Mouse (Mus musculus): ENCODE measurements around the gene Gm960. TPM values are rescaled to one million over a fixed set of nuclear protein-coding genes. Genes with fewer than 3 reads are reported as not detected.

Gm960 gene
- polyA plus RNA-seq (2015; fragmentation: Nextera tagmentation; extraction: Ambion mirVana): 2.0 and 3.4 TPM in 2 replicates

DNA sequence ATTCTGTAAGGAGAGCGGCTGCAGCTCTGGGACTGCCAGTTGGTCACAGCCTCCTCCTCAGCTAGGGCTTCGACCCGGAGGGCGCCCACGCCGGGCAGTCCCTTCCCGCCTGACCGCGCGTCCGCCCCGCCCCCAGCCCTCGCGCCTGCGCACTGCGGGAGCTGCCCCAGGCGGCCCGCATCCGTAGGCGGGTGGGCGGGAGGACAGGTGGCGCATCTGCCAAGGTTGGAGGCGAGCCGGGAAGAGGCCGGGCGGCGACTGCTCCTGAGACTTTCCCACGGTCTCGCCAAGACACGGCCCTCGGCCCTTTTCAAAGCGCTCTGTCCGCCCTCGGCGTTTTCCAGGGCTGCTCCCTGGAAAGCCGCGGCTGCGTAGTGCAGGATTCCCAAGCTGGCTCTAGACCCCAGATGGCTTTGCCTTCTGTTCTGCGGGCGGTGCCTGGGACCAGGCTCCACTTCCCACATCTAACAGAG is at the start of gene Gm960:
Gene Gm960, minus strand, starts transcription at position 464 of the 473 bp plus-strand sequence.
- H3K27ac ChIP-seq: no peak within 1 kb of the TSS
- H3K4me1 ChIP-seq: peaks cover 13% of the 10 kb centered on the region
- H3K4me3 ChIP-seq (replicated peaks): peak within 1 kb of the TSS; percentile 56
- peak within 1 kb of the TSS; percentile 49 for H3K9ac ChIP-seq
- H3K4me2 ChIP-seq: peak within 1 kb of the TSS; percentile 89
- H3K36me3 ChIP-seq: no peaks in the 10 kb centered on the region
- peak; percentile 90 for ATAC-seq (replicated peaks; ENCODE audit: low FRiP score)
- WGBS: under 1% methylated on average over 40 of the region's 40 CpGs
- H3K27me3 ChIP-seq: peaks cover 64% of the 10 kb centered on the region
- no peaks in the 10 kb centered on the region for H3K9me3 ChIP-seq (replicated peaks)

GRCm38 (mm10) chr19:4747631-4748312 is 49.3 kb upstream of the Gm960 start:
- Histone ChIP-seq H3K4me2 (no peak overlapping the region), H3K9ac (no peak overlapping the region), H3K27ac (no peak overlapping the region), H3K36me3 (peaks cover 11% of the 10 kb centered on the region), H3K4me1 (peaks cover 3% of the 10 kb centered on the region; the same call in 1 of the 2 replicates), H3K4me3 (replicated peaks) (no peak overlapping the region), H3K9me3 (replicated peaks) (no peaks in the 10 kb centered on the region), H3K27me3 (no peaks in the 10 kb centered on the region)
- 91% methylated on average over 9 of the region's 9 CpGs for whole genome bisulfite sequencing
- ATAC-seq (replicated peaks; ENCODE audit: low FRiP score): no peak

- WGBS: 75% methylated on average over 14 of the region's 14 CpGs
- H3K4me3 ChIP-seq (replicated peaks): no peak overlapping the region
- no peak overlapping the region for H3K4me2 ChIP-seq
- ATAC-seq (replicated peaks; ENCODE audit: low FRiP score): no peak
- no peaks in the 10 kb centered on the region for H3K9me3 ChIP-seq (replicated peaks)
- H3K36me3 ChIP-seq: peaks cover 11% of the 10 kb centered on the region
- peaks cover 3% of the 10 kb centered on the region; the same call in 1 of the 2 replicates for H3K4me1 ChIP-seq
- no peaks in the 10 kb centered on the region for H3K27me3 ChIP-seq
- no peak overlapping the region for H3K27ac ChIP-seq
- H3K9ac ChIP-seq: no peak overlapping the region
These were observed 48.1 kb upstream of the Gm960 start for GRCm38 (mm10) chr19:4746611-4747010.

- H3K4me2 ChIP-seq: no peak overlapping the region
- no peaks in the 10 kb centered on the region for H3K27me3 ChIP-seq
- peaks cover 3% of the 10 kb centered on the region; the same call in 1 of the 2 replicates for H3K4me1 ChIP-seq
- no peak for ATAC-seq (replicated peaks; ENCODE audit: low FRiP score)
- H3K4me3 ChIP-seq (replicated peaks): no peak overlapping the region
- H3K27ac ChIP-seq: no peak overlapping the region
- no peak overlapping the region for H3K9ac ChIP-seq
- H3K36me3 ChIP-seq: peaks cover 11% of the 10 kb centered on the region
- H3K9me3 ChIP-seq (replicated peaks): no peaks in the 10 kb centered on the region
- 93% methylated on average over 10 of the region's 10 CpGs for WGBS
These were observed 47.2 kb upstream of the Gm960 start for GRCm38 (mm10) chr19:4745681-4746080.

GRCm38 (mm10) chr19:4745057-4745456 is 46.6 kb upstream of the Gm960 start:
- Histone ChIP-seq H3K4me1 (peaks cover 3% of the 10 kb centered on the region; the same call in 1 of the 2 replicates), H3K4me3 (replicated peaks) (no peak overlapping the region), H3K9ac (no peak overlapping the region), H3K36me3 (peaks cover 11% of the 10 kb centered on the region), H3K27me3 (no peaks in the 10 kb centered on the region), H3K9me3 (replicated peaks) (no peaks in the 10 kb centered on the region), H3K4me2 (no peak overlapping the region), H3K27ac (no peak overlapping the region)
- no peak for ATAC-seq (replicated peaks; ENCODE audit: low FRiP score)
- WGBS: 54% methylated on average over 9 of the region's 9 CpGs

DNA sequence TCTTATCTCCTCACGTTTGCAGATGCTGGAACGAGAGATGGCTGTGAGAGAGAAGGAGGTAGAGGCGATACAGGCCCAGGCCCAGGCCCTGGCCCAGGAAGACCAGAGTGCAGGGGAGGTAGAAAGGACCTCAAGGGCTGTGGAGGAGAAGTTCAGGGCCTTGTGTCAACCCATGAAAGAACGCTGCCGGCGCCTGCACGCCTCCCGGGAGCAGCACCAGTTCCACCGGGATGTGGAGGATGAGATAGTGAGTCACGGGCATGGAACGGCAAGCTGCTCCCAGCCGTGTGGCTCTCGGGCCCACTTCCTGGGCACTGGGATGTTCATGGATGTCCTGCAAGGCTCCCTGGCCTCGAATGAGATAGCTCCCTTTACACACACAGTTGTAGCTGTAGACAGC is 45.6 kb upstream of the Gm960 start:
- H3K4me2 ChIP-seq: no peak overlapping the region
- H3K36me3 ChIP-seq: peaks cover 11% of the 10 kb centered on the region
- no peaks in the 10 kb centered on the region for H3K9me3 ChIP-seq (replicated peaks)
- no peak for ATAC-seq (replicated peaks; ENCODE audit: low FRiP score)
- H3K4me1 ChIP-seq: peaks cover 3% of the 10 kb centered on the region; the same call in 1 of the 2 replicates
- H3K9ac ChIP-seq: no peak overlapping the region
- no peaks in the 10 kb centered on the region for H3K27me3 ChIP-seq
- WGBS: 71% methylated on average over 14 of the region's 14 CpGs
- no peak overlapping the region for H3K4me3 ChIP-seq (replicated peaks)
- no peak overlapping the region for H3K27ac ChIP-seq

DNA sequence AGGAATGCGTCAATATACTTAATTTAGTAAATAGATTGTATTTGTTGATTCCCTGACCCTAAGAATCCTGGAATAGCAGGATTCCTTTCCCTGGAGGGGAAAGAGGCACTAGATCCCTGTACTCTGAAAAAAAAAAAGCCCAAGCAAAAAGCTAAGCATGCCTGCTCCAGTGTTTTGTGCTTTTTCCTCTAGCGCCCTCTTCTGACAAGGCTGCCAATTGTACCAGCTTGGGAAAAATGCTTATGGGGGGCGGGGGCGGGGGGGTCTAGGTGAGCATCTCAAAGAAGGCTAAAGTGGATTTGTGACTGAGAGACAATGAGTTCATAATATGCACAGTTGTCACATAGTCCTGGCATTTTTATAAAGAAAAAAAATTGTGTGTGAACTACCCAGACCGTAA is 45.1 kb upstream of the Gm960 start:
- peaks cover 13% of the 10 kb centered on the region for H3K36me3 ChIP-seq
- WGBS: 36% methylated on average over 5 of the region's 5 CpGs
- H3K4me3 ChIP-seq (replicated peaks): no peak overlapping the region
- H3K27ac ChIP-seq: no peak overlapping the region
- no peak overlapping the region for H3K9ac ChIP-seq
- H3K9me3 ChIP-seq (replicated peaks): no peaks in the 10 kb centered on the region
- no peak overlapping the region for H3K4me2 ChIP-seq
- no peak for ATAC-seq (replicated peaks; ENCODE audit: low FRiP score)
- H3K27me3 ChIP-seq: no peaks in the 10 kb centered on the region
- peaks cover 3% of the 10 kb centered on the region; the same call in 1 of the 2 replicates for H3K4me1 ChIP-seq

- 93% methylated on average over 6 of the region's 6 CpGs for WGBS
- ATAC-seq (replicated peaks; ENCODE audit: low FRiP score): no peak
These were observed 43.8 kb upstream of the Gm960 start for GRCm38 (mm10) chr19:4742229-4742628.

GRCm38 (mm10) chr19:4741482-4741881 is 43.0 kb upstream of the Gm960 start:
- no peak overlapping the region for H3K4me2 ChIP-seq
- H3K27ac ChIP-seq: no peak overlapping the region
- no peaks in the 10 kb centered on the region for H3K27me3 ChIP-seq
- WGBS: 77% methylated on average over 10 of the region's 10 CpGs
- no peak overlapping the region for H3K9ac ChIP-seq
- H3K36me3 ChIP-seq: peaks cover 15% of the 10 kb centered on the region; the same call in 1 of the 2 replicates
- no peak overlapping the region for H3K4me3 ChIP-seq (replicated peaks)
- no peak for ATAC-seq (replicated peaks; ENCODE audit: low FRiP score)
- H3K9me3 ChIP-seq (replicated peaks): no peaks in the 10 kb centered on the region
- H3K4me1 ChIP-seq: peaks cover 3% of the 10 kb centered on the region; the same call in 1 of the 2 replicates

More at GRCm38 (mm10) chr19:4742229-4742628, 43.8 kb upstream of the Gm960 start:
- no peak overlapping the region for H3K27ac ChIP-seq
- H3K9ac ChIP-seq: no peak overlapping the region
- peaks cover 15% of the 10 kb centered on the region; the same call in 1 of the 2 replicates for H3K36me3 ChIP-seq
- H3K27me3 ChIP-seq: no peaks in the 10 kb centered on the region
- H3K4me1 ChIP-seq: peaks cover 3% of the 10 kb centered on the region; the same call in 1 of the 2 replicates
- H3K4me2 ChIP-seq: no peak overlapping the region
- no peaks in the 10 kb centered on the region for H3K9me3 ChIP-seq (replicated peaks)
- no peak overlapping the region for H3K4me3 ChIP-seq (replicated peaks)

DNA sequence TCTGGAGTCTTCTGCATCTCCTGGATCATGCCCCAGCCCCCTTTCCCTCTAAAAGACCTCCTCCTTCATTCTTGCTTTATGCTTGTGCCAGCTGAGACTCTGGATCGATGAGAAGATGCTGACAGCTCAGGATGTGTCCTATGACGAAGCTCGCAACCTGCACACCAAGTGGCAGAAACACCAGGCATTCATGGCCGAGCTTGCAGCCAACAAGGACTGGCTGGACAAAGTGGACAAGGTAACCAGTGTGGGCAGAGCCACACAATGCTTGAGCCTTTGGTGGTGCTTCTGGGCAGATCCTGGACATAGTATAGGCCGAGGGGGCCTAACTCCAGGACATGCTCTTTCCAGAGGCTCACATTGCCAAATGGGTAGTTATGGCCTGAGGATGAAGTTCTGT is 41.3 kb upstream of the Gm960 start:
- no peak overlapping the region for H3K4me3 ChIP-seq (replicated peaks)
- no peak for ATAC-seq (replicated peaks; ENCODE audit: low FRiP score)
- H3K36me3 ChIP-seq: peaks cover 15% of the 10 kb centered on the region; the same call in 1 of the 2 replicates
- no peaks in the 10 kb centered on the region for H3K9me3 ChIP-seq (replicated peaks)
- no peaks in the 10 kb centered on the region for H3K27me3 ChIP-seq
- H3K27ac ChIP-seq: no peak overlapping the region
- no peak overlapping the region for H3K9ac ChIP-seq
- no peaks in the 10 kb centered on the region for H3K4me1 ChIP-seq
- 95% methylated on average over 5 of the region's 5 CpGs for WGBS
- H3K4me2 ChIP-seq: no peak overlapping the region

GRCm38 (mm10) chr19:4739053-4739452 is 40.6 kb upstream of the Gm960 start:
- Histone ChIP-seq H3K9me3 (replicated peaks) (no peaks in the 10 kb centered on the region), H3K4me2 (no peak overlapping the region), H3K9ac (no peak overlapping the region), H3K4me1 (no peaks in the 10 kb centered on the region), H3K27me3 (no peaks in the 10 kb centered on the region), H3K4me3 (replicated peaks) (no peak overlapping the region), H3K27ac (no peak overlapping the region), H3K36me3 (peaks cover 11% of the 10 kb centered on the region; the same call in 1 of the 2 replicates)
- 94% methylated on average over 11 of the region's 11 CpGs for WGBS
- no peak for ATAC-seq (replicated peaks; ENCODE audit: low FRiP score)

DNA sequence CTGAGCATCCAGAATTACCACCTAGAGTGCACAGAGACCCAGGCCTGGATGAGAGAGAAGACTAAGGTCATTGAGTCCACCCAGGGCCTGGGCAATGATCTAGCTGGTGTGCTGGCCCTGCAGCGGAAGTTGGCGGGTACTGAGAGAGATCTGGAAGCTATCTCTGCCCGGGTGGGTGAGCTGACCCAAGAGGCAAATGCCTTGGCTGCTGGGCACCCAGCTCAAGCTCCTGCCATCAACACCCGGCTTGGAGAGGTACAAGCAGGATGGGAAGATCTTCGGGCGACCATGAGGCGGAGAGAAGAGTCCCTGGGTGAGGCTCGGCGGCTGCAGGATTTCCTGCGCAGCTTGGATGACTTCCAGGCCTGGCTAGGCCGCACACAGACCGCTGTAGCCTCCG is 39.4 kb upstream of the Gm960 start:
- WGBS: 85% methylated on average over 13 of the region's 13 CpGs
- no peaks in the 10 kb centered on the region for H3K27me3 ChIP-seq
- no peak overlapping the region for H3K27ac ChIP-seq
- no peak overlapping the region for H3K4me2 ChIP-seq
- no peaks in the 10 kb centered on the region for H3K4me1 ChIP-seq
- no peaks in the 10 kb centered on the region for H3K9me3 ChIP-seq (replicated peaks)
- peaks cover 9% of the 10 kb centered on the region; the same call in 1 of the 2 replicates for H3K36me3 ChIP-seq
- H3K9ac ChIP-seq: no peak overlapping the region
- H3K4me3 ChIP-seq (replicated peaks): no peak overlapping the region
- ATAC-seq (replicated peaks; ENCODE audit: low FRiP score): no peak
